Mouse (Mus musculus) G1E (cell line): ENCODE measurements around the gene Tvp23b. TPM values are rescaled to one million over a fixed set of nuclear protein-coding genes. Genes with fewer than 3 reads are reported as not detected.

Experiments used
- ATAC-seq: 2 replicates; pipeline ENCODE4 v1.8.0; 2016; ENCODE audit warnings: mild to moderate bottlenecking; ENCODE audit not compliant: insufficient number of reproducible peaks, poor library complexity, low FRiP score, severe bottlenecking; ENCODE audit errors: extremely low read depth
- DNase-seq: peaks from one replicate; pipeline ENCODE4 v3.0.0; 2012; ENCODE audit warnings: low spot score
- H3K27me3 ChIP-seq: 2 replicates; pipeline ENCODE4 v1.6.1; 2012; ENCODE audit warnings: mild to moderate bottlenecking, low read length, inconsistent platforms; ENCODE audit not compliant: insufficient read depth
- H3K36me3 ChIP-seq: replicated peaks from 2 replicates; pipeline ENCODE3; 2012; ENCODE audit warnings: mild to moderate bottlenecking, inconsistent platforms
- H3K4me1 ChIP-seq: 2 replicates; pipeline ENCODE4 v1.6.1; 2012; ENCODE audit warnings: low read depth, low read length, inconsistent platforms, mixed read lengths; ENCODE audit not compliant: insufficient read depth
- H3K4me3 ChIP-seq: 2 replicates; pipeline ENCODE4 v1.5.1; 2012; ENCODE audit warnings: low read depth, mild to moderate bottlenecking, inconsistent platforms, low read length, moderate library complexity, mixed read lengths
- H3K9me3 ChIP-seq: replicated peaks from 2 replicates; pipeline ENCODE4 v1.6.1; 2012; ENCODE audit warnings: inconsistent platforms
- CTCF ChIP-seq: IDR thresholded peaks from 2 replicates; pipeline ENCODE4 v1.5.1; 2012; ENCODE audit warnings: low read depth, low read length, inconsistent platforms, mixed read lengths
- GATA1 ChIP-seq: IDR thresholded peaks from 2 replicates; pipeline ENCODE4 v1.6.1; 2012; ENCODE audit warnings: borderline replicate concordance, low read length, inconsistent platforms, mixed read lengths
- GATA2 ChIP-seq: IDR thresholded peaks from 2 replicates; pipeline ENCODE4 v1.6.1; 2012; ENCODE audit warnings: low read depth, low read length, inconsistent platforms, borderline replicate concordance
- POLR2AphosphoS5 ChIP-seq: IDR thresholded peaks from 2 replicates; pipeline ENCODE4 v1.6.1; 2012; ENCODE audit warnings: low read depth, low read length, inconsistent platforms; ENCODE audit not compliant: insufficient replicate concordance
- TAL1 ChIP-seq: conservative IDR thresholded peaks from 2 replicates; pipeline ENCODE4 v1.6.1; 2012; ENCODE audit warnings: low read depth, low read length, inconsistent platforms, mixed read lengths
- polyA plus RNA-seq: library from polyadenylated mRNA; stranded (reverse); fragments of >175 nt; gene quantifications from 2 replicates; pipeline ENCODE4 v1.2.3, GENCODE M21; 2012
- total RNA-seq, 2 experiments: library from RNA; stranded (forward) in 1 of 2; stranded (reverse) in 1 of 2; fragments of 200-1000 nt in 1 of 2; fragments of >200 nt in 1 of 2; fragmentation: Nextera tagmentation in 1 of 2; gene quantifications; 2 replicates each; pipeline ENCODE4 v1.2.3; 2014 to 2017

Tvp23b gene
- total and polyA plus RNA-seq, 3 experiments: 3.3 to 53.7 (median 24.8) TPM

DNA sequence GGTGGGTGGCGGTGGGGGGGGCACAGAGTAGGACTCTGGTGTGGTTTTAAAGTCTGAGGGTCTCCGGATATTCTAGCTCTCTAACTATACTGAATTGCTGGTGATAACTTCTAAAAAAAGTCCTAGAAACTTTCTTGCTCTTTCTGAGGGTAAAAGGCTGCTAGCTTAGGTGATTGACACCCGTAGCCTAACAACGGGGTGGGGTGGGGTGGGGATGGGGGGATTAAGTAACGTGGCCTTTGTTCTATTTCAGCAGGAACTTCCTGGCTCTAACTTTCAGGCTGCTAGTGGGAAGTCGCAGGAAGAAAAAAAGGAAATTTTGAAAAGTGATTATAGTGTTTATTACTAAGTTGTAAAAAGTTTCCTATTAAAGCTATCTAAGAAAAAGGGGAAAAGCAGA is 76.5 kb downstream of the Tvp23b start:
- Histone ChIP-seq H3K4me3 (no peak overlapping the region), H3K9me3 (no peaks in the 10 kb centered on the region), H3K4me1 (no peaks in the 10 kb centered on the region; the same call in 1 of the 2 replicates), H3K27me3 (peaks cover 2% of the 10 kb centered on the region; the same call in 1 of the 2 replicates), H3K36me3 (no peaks in the 10 kb centered on the region)
- no peak for DNase-seq
- no peak for ATAC-seq
- TF ChIP-seq POLR2AphosphoS5 (no peak), GATA1 (no peak), CTCF (no peak), TAL1 (no peak), GATA2 (no peak)

DNA sequence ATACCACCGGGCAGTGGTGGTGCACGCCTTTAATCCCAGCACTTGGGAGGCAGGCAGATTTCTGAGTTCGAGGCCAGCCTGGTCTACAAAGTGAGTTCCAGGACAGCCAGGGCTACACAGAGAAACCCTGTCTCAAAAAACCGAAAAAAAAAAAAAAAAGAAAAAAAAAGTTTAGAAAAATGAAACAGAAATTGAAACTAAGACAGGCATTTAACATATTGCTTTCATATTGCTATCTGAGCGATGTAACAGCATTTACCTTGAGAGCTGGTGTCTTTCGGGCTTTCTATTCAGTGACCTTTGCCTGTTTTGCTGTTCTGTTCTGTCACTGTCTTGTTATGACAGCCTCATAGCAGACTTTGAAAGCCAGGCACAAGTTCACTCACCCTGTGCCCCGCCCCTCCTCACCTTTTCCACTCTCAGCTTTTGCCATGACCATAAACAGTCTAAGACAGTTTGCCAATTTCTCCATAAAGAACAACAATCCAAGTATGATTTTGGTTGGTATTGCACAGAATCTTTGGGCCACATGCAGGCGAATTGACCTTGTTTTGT is 78.4 kb downstream of the Tvp23b start:
- no peaks in the 10 kb centered on the region; the same call in 1 of the 2 replicates for H3K4me1 ChIP-seq
- no peak for TF ChIP-seq GATA1
- no peak for TF ChIP-seq POLR2AphosphoS5
- TF ChIP-seq GATA2: no peak
- no peak for TF ChIP-seq CTCF
- no peak for TF ChIP-seq TAL1
- DNase-seq (no peak), ATAC-seq (no peak)
- peaks cover 2% of the 10 kb centered on the region for H3K27me3 ChIP-seq
- no peak overlapping the region for H3K4me3 ChIP-seq
- no peaks in the 10 kb centered on the region for H3K9me3 ChIP-seq
- H3K36me3 ChIP-seq: no peaks in the 10 kb centered on the region

DNA sequence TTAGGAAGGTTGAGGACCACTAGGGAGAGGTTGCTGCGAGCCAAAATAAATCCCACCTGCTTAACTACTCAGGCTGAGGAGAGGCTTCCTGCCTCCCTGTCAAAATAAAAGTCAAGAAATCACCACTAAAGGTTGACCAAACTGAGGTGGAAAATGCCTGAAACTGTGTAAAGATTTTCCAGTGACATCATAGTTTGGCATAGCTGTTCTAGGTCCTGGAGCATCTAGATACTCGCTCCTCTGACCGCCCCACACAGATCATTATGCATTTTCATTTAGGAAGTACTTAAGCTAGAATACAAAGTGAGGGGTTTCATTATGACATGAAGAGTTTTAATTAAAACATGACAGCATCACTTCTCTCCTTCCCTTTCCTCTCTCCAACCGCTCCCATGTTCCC is 84.0 kb downstream of the Tvp23b start:
- TF ChIP-seq GATA1 (no peak), CTCF (no peak), GATA2 (no peak), TAL1 (no peak), POLR2AphosphoS5 (no peak)
- Histone ChIP-seq H3K36me3 (no peaks in the 10 kb centered on the region), H3K27me3 (no peaks in the 10 kb centered on the region; the same call in 1 of the 2 replicates), H3K4me1 (no peaks in the 10 kb centered on the region), H3K4me3 (no peak overlapping the region), H3K9me3 (no peaks in the 10 kb centered on the region)
- no peak for DNase-seq
- no peak for ATAC-seq

DNA sequence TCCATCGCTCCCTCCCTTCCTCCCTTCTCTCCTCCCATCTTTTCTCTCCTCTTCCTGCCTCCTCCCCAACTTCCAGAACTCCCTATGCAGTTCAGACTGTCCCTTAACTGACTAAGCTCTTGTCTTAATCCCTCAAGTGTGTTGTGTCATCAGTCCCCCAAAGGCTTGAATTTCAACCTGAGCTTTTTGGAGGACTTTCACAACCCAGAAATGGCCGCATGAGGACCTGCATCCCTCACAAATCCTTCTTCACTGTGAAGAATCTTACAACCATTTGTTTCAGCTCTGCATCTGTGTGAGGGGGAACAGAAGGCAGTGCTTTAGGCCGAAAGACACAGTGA is 87.1 kb downstream of the Tvp23b start:
- no peak for TF ChIP-seq TAL1
- TF ChIP-seq POLR2AphosphoS5: no peak
- no peak for TF ChIP-seq GATA2
- TF ChIP-seq GATA1: no peak
- no peak for TF ChIP-seq CTCF
- no peak for ATAC-seq
- H3K36me3 ChIP-seq: no peaks in the 10 kb centered on the region
- no peaks in the 10 kb centered on the region; the same call in 1 of the 2 replicates for H3K27me3 ChIP-seq
- no peak for DNase-seq
- no peaks in the 10 kb centered on the region for H3K4me1 ChIP-seq
- H3K9me3 ChIP-seq: no peaks in the 10 kb centered on the region
- H3K4me3 ChIP-seq: no peak overlapping the region

Other genes starting within 250 kb of the Tvp23b start
- gene Lrrc75a, start 230.9 kb upstream of the Tvp23b start, total RNA-seq (2014; fragmentation: Nextera tagmentation): 1.7 TPM in 1 of 2 replicates, not detected in the other
- gene Lrrc75a, start 230.9 kb upstream of the Tvp23b start, total RNA-seq (2017): 0.17 and 0.27 TPM in 2 replicates
- 0.30 and 0.53 TPM in 2 replicates for gene Lrrc75a, start 230.9 kb upstream of the Tvp23b start, polyA plus RNA-seq
- 14.8 and 24.3 TPM in 2 replicates for gene Mmgt2, start 230.8 kb upstream of the Tvp23b start, total RNA-seq (2014; fragmentation: Nextera tagmentation)
- gene Mmgt2, start 230.8 kb upstream of the Tvp23b start, total RNA-seq (2017): 6.3 and 7.9 TPM in 2 replicates
- 5.5 and 8.2 TPM in 2 replicates for gene Mmgt2, start 230.8 kb upstream of the Tvp23b start, polyA plus RNA-seq
- not detected in 2 replicates for gene Zfp287, start 147.6 kb upstream of the Tvp23b start, total RNA-seq (2014; fragmentation: Nextera tagmentation)
- gene Zfp287, start 147.6 kb upstream of the Tvp23b start, total RNA-seq (2017): 0.17 and 0.22 TPM in 2 replicates
- gene Zfp287, start 147.6 kb upstream of the Tvp23b start, polyA plus RNA-seq: not detected in 2 replicates
- gene Gm10428, start 126.4 kb upstream of the Tvp23b start, total RNA-seq (2014; fragmentation: Nextera tagmentation): not detected in 2 replicates
- gene Gm10428, start 126.4 kb upstream of the Tvp23b start, total RNA-seq (2017): not detected in 2 replicates
- not detected in 2 replicates for gene Gm10428, start 126.4 kb upstream of the Tvp23b start, polyA plus RNA-seq
- not detected in 2 replicates for gene Zfp286, start 90.0 kb upstream of the Tvp23b start, total RNA-seq (2014; fragmentation: Nextera tagmentation)
- gene Zfp286, start 90.0 kb upstream of the Tvp23b start, total RNA-seq (2017): 1.1 and 1.6 TPM in 2 replicates
- not detected in 2 replicates for gene Zfp286, start 90.0 kb upstream of the Tvp23b start, polyA plus RNA-seq
- not detected in 2 replicates for gene Trim16, start 59.2 kb upstream of the Tvp23b start, total RNA-seq (2014; fragmentation: Nextera tagmentation)
- gene Trim16, start 59.2 kb upstream of the Tvp23b start, total RNA-seq (2017): 0.05 TPM in 1 of 2 replicates, not detected in the other
- not detected in 2 replicates for gene Trim16, start 59.2 kb upstream of the Tvp23b start, polyA plus RNA-seq
- not detected in 2 replicates for gene Fbxw10, start 32.4 kb upstream of the Tvp23b start, total RNA-seq (2014; fragmentation: Nextera tagmentation)
- gene Fbxw10, start 32.4 kb upstream of the Tvp23b start, total RNA-seq (2017): 0.17 and 0.55 TPM in 2 replicates
- not detected in 2 replicates for gene Fbxw10, start 32.4 kb upstream of the Tvp23b start, polyA plus RNA-seq
- gene Cdrt4, start 71.7 kb downstream of the Tvp23b start, total RNA-seq (2014; fragmentation: Nextera tagmentation): not detected in 2 replicates
- gene Cdrt4, start 71.7 kb downstream of the Tvp23b start, total RNA-seq (2017): 0.27 TPM in 1 of 2 replicates, not detected in the other
- not detected in 2 replicates for gene Cdrt4, start 71.7 kb downstream of the Tvp23b start, polyA plus RNA-seq
- not detected in 2 replicates for gene Tekt3, start 182.2 kb downstream of the Tvp23b start, total RNA-seq (2014; fragmentation: Nextera tagmentation)
- gene Tekt3, start 182.2 kb downstream of the Tvp23b start, total RNA-seq (2017): 0.11 TPM in 1 of 2 replicates, not detected in the other
- gene Tekt3, start 182.2 kb downstream of the Tvp23b start, polyA plus RNA-seq: not detected in 2 replicates
- gene Pmp22, start 249.5 kb downstream of the Tvp23b start, total RNA-seq (2014; fragmentation: Nextera tagmentation): not detected in 2 replicates
- 0.11 TPM in 1 of 2 replicates, not detected in the other for gene Pmp22, start 249.5 kb downstream of the Tvp23b start, total RNA-seq (2017)
- not detected in 2 replicates for gene Pmp22, start 249.5 kb downstream of the Tvp23b start, polyA plus RNA-seq